8 mouse cellular contexts compared by ENCODE assay signal in genomic region chr9:82829693-82830430, GRCm38 (mm10). TPM values are rescaled to one million over a fixed set of nuclear protein-coding genes. Genes with fewer than 3 reads are reported as not detected.
DNase-seq lines count a peak whose midpoint lies in the region; ATAC-seq lines count a peak whose summit lies in the region.

No protein-coding gene starts in this region.

- H3K4me1 ChIP-seq in hindbrain, embryonic 16.5 days (ENCODE audit: control insufficient read depth, insufficient read depth, low read depth, low read length), result peaks cover 10% of the 10 kb centered on the region

- peak overlapping the region; percentile 81 for H3K4me3 ChIP-seq in hindbrain, embryonic 16.5 days (ENCODE audit: low read length)

- under 1% methylated on average over 55 of the region's 65 CpGs for WGBS in hindbrain, embryonic 16.5 days

- peak overlapping the region; percentile 93 for H3K9ac ChIP-seq in hindbrain, embryonic 16.5 days (ENCODE audit: low read depth, low read length)

- H3K27me3 ChIP-seq in hindbrain, embryonic 16.5 days (replicated peaks; ENCODE audit: control insufficient read depth, insufficient read depth, low read length), result no peaks in the 10 kb centered on the region

- no peaks in the 10 kb centered on the region for H3K36me3 ChIP-seq in hindbrain, embryonic 16.5 days (ENCODE audit: control insufficient read depth, insufficient read depth, low read length)

- peak; percentile 96 for DNase-seq in ZHBTc4 (ENCODE audit: low read depth, low spot score)
- DNase-seq in cerebellum, postnatal 4 days (ENCODE audit: low spot score in 2 of 2), result peak; percentile 76 to 87
- peak; percentile 83 for DNase-seq in gastrocnemius, adult 18-20 months (ENCODE audit: low spot score)
- DNase-seq in left cerebral cortex, adult 18-20 months (ENCODE audit: low spot score in 2 of 2), result peak; percentile 91 to 93
- peak; percentile 80 to 89 for DNase-seq in lung, postnatal 4 days
- peak; percentile 96 for DNase-seq in retina, postnatal 1 day
- DNase-seq in thymus, postnatal 4 days, result peak; percentile 92

- H3K4me2 ChIP-seq in hindbrain, embryonic 16.5 days (ENCODE audit: low read length), result peak overlapping the region; percentile 74

- peak overlapping the region; percentile 92 for H3K27ac ChIP-seq in hindbrain, embryonic 16.5 days (ENCODE audit: low read depth, low read length)

- no peaks in the 10 kb centered on the region for H3K9me3 ChIP-seq in hindbrain, embryonic 16.5 days (ENCODE audit: control insufficient read depth, low read length)

- peak; percentile 97 for ATAC-seq in hindbrain, embryonic 16.5 days

RNA-seq across cellular contexts. Expression of gene Irak1bp1, which starts 0.5 kb away (rescaled TPM):
- total RNA-seq in gastrocnemius, adult 18-20 months (2021), result 1 to 10 TPM; 2.1 to 2.6 TPM
- polyA plus RNA-seq in hindbrain, embryonic 16.5 days (2015; fragmentation: Nextera tagmentation; extraction: Ambion mirVana), result 31.2 and 36.3 TPM in 2 replicates
- total RNA-seq in left cerebral cortex, adult 18-20 months (2021), result 10 to 100 TPM; 16.7 to 17.3 TPM

Comparison
In these comparisons a context has a peak if more than half of its experiments do, and no peak if none do; other contexts are left out.
1. Peak in every context shown above with its lines: DNase-seq, ATAC-seq, H3K4me3 ChIP-seq and H3K27ac ChIP-seq.
2. RNA of gene Irak1bp1, which starts 0.5 kb away (total RNA-seq): 16.7 to 17.3 TPM in left cerebral cortex, adult 18-20 months; 2.1 to 2.6 TPM in gastrocnemius, adult 18-20 months; every median in the first group is over 4 times any median in the second.